Mouse (Mus musculus): ENCODE data around the gene Hk2.

DNA sequence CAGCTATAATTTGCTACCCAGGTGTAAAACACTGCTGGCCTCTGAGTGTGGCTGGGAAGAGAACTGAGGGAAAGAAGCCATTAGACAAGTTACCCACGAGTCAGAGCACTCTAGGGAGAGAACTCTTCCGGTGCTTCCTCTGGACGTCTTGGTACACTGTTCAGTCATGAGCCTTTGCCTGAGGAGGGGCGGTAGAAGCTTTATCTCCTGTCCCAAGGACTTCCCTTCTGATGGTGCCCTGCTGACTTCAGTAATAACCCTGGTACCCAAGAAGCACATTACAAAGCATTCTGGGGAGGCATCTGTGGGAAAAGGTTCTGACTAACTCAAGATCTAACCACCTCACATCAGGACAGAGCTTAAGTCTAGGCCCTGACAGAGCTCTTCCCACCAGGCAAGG is 40.6 kb upstream of the Hk2 start:
- no peak for TF ChIP-seq CTCF (IDR thresholded peaks at IDR 0.05; ENCODE audit: low read depth, low read length)
- no peak for TF ChIP-seq POLR2A (IDR thresholded peaks at IDR 0.05; ENCODE audit: insufficient read depth, low read length)
- TF ChIP-seq EP300 (IDR thresholded peaks at IDR 0.05; ENCODE audit: insufficient read depth, low read depth, low read length): no peak

All from ES-Bruce4 (cell line).